Mouse (Mus musculus): Measurements from ENCODE around the gene Cst6.

Cst6 gene

GRCm38 (mm10) chr19:5348526-5349501 is 560 bp downstream of the Cst6 start:
- peak; percentile 59 to 61 for DNase-seq

- no peak for DNase-seq
Observed at GRCm38 (mm10) chr19:5348064-5348463, 1.3 kb downstream of the Cst6 start.

GRCm38 (mm10) chr19:5345297-5346131 is 3.9 kb downstream of the Cst6 start:
- no peak for DNase-seq

- no peak for DNase-seq
Observed at GRCm38 (mm10) chr19:5341360-5341759, 8.0 kb downstream of the Cst6 start.

GRCm38 (mm10) chr19:5337975-5338374 is 11.4 kb downstream of the Cst6 start:
- peak; percentile 81 to 88 for DNase-seq

- DNase-seq = no peak
Observed at GRCm38 (mm10) chr19:5335441-5335840, 13.9 kb downstream of the Cst6 start, which contains the start of gene Catsper1. Gene Catsper1, plus strand, starts transcription at chr19:5335741.

GRCm38 (mm10) chr19:5334741-5335140 is 14.6 kb downstream of the Cst6 start:
- DNase-seq = no peak

- DNase-seq = no peak
Observed at GRCm38 (mm10) chr19:5327970-5328369, 21.4 kb downstream of the Cst6 start.

GRCm38 (mm10) chr19:5323801-5324200 is 25.6 kb downstream of the Cst6 start:
- peak in 1 of 2 experiments; percentile 18 for DNase-seq

- no peak for DNase-seq
Observed at GRCm38 (mm10) chr19:5313189-5313588, 36.2 kb downstream of the Cst6 start.

- DNase-seq = peak in 1 of 2 experiments; percentile 47
Observed at GRCm38 (mm10) chr19:5309025-5309424, 40.3 kb downstream of the Cst6 start.

- DNase-seq = peak; percentile 38 to 68
Observed at GRCm38 (mm10) chr19:5306968-5307734, 42.2 kb downstream of the Cst6 start.

- peak in 1 of 2 experiments; percentile 30 for DNase-seq
Observed at GRCm38 (mm10) chr19:5306279-5306678, 43.1 kb downstream of the Cst6 start.

- DNase-seq = peak; percentile 35 to 65
Observed at GRCm38 (mm10) chr19:5302455-5302854, 46.9 kb downstream of the Cst6 start.

- DNase-seq = no peak
Observed at GRCm38 (mm10) chr19:5300588-5300987, 48.8 kb downstream of the Cst6 start.

GRCm38 (mm10) chr19:5297903-5298800 is 51.2 kb downstream of the Cst6 start, which contains the start of gene Gal3st3:
Gene Gal3st3, plus strand, starts transcription at chr19:5298331.
- DNase-seq = peak; percentile 64 to 67

GRCm38 (mm10) chr19:5296630-5297029 is 52.7 kb downstream of the Cst6 start:
- DNase-seq = no peak

GRCm38 (mm10) chr19:5295736-5296075 is 53.7 kb downstream of the Cst6 start:
- DNase-seq = no peak

- peak; percentile 99 to 100 for DNase-seq
Observed at GRCm38 (mm10) chr19:5294972-5295735, 54.2 kb downstream of the Cst6 start, which contains the start of gene Sf3b2. Gene Sf3b2, minus strand, starts transcription at chr19:5295455.

Data from cerebellum, postnatal 14 days (tissue).